Mouse (Mus musculus): ENCODE data around the gene Nrxn3. TPM values are rescaled to one million over a fixed set of nuclear protein-coding genes. Genes with fewer than 3 reads are reported as not detected.
A peak's percentile ranks its signal among the peaks of the same experiment; 100 is the strongest.

Gene Nrxn3
- polyA plus RNA-seq, 1 experiment from 2014 or later: 53.1 TPM

DNA sequence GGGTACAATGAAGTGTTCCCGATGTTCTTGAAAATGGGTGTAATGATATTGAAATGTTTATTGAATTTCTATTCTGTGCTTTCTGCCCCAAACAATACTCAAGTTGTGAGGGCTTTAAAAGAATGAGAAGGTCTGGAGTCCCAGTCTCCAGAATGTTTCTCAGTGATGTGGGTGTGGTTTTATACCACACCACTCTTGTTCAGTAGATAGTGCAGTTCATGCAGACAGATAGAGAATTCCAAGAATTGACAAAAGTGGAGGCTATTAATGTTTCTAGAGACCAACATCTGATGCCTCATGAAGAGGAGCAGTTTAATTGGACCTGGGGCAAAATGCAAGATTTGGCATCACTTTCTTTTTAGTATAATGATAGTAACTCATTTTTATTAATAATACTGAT is 302.5 kb downstream of the Nrxn3 start:
- Histone ChIP-seq H3K36me3 (no peaks in the 10 kb centered on the region), H3K4me2 (replicated peaks) (no peak overlapping the region), H3K9me3 (replicated peaks) (no peaks in the 10 kb centered on the region), H3K27ac (no peak overlapping the region), H3K4me1 (no peaks in the 10 kb centered on the region), H3K9ac (no peak overlapping the region), H3K27me3 (no peaks in the 10 kb centered on the region), H3K4me3 (no peak overlapping the region)
- no peak for ATAC-seq (ENCODE audit: low FRiP score)
- 100% methylated on average over 1 of the region's 1 CpGs for WGBS

DNA sequence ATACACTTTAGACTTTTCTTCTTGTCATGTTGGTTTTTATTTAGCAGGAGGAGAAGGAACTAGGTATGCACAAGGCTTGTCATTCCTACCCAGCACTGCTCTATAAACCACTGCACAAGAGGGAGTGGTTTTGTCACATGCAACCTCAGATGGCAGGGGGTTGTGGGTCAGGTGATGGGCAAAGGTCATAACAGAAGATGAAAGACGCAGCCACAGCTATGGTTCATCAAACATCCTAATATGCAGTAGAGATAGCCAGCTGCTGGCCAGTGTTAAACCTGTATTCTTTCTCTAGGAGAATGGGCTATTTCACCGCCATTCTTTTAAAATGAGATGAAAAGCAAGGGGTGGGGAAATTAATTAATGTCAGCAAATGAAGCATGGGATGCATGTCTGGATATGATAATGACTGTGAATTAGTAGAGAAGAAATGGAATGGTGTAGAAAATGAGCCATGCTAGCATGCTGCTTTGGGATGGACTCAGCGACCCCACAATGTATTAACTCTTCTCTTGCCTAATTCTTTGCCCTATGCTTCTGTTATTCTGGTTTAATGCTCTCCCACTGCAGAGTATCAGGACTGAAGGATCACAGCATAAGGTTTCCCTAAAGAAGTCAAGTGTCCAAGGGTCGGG is 313.4 kb downstream of the Nrxn3 start:
- Histone ChIP-seq H3K36me3 (no peaks in the 10 kb centered on the region), H3K4me2 (replicated peaks) (no peak overlapping the region), H3K4me3 (no peak overlapping the region), H3K4me1 (peaks cover 14% of the 10 kb centered on the region; the same call in 1 of the 2 replicates), H3K9ac (no peak overlapping the region), H3K9me3 (replicated peaks) (no peaks in the 10 kb centered on the region), H3K27me3 (no peaks in the 10 kb centered on the region), H3K27ac (peak overlapping the region; percentile 62)
- ATAC-seq (ENCODE audit: low FRiP score): peak; percentile 81
- 41% methylated on average over 4 of the region's 4 CpGs for WGBS

DNA sequence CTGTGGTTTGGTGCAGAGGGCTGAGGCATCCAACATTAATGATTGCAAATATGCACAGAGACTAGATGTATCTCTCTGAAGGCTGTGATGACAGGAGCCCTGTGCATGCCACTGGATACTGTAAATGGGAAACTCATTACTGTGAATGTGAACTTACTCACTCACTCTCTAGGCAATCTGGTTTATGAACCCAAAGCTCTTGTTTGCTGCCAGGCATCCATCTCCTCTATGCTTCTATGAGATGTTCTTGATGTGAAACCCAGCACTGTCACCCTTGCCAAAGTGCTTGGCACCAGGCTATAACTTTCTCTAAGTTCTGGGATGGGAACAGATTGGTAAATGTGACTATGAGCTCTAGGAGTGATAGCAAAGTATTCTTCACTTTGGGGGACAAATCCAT is 317.5 kb downstream of the Nrxn3 start:
- H3K36me3 ChIP-seq: no peaks in the 10 kb centered on the region
- no peak overlapping the region for H3K4me2 ChIP-seq (replicated peaks)
- H3K4me1 ChIP-seq: peaks cover 19% of the 10 kb centered on the region; the same call in 1 of the 2 replicates
- no peak overlapping the region for H3K4me3 ChIP-seq
- no peak for ATAC-seq (ENCODE audit: low FRiP score)
- no peak overlapping the region for H3K27ac ChIP-seq
- H3K9me3 ChIP-seq (replicated peaks): no peaks in the 10 kb centered on the region
- H3K27me3 ChIP-seq: no peaks in the 10 kb centered on the region
- H3K9ac ChIP-seq: no peak overlapping the region

DNA sequence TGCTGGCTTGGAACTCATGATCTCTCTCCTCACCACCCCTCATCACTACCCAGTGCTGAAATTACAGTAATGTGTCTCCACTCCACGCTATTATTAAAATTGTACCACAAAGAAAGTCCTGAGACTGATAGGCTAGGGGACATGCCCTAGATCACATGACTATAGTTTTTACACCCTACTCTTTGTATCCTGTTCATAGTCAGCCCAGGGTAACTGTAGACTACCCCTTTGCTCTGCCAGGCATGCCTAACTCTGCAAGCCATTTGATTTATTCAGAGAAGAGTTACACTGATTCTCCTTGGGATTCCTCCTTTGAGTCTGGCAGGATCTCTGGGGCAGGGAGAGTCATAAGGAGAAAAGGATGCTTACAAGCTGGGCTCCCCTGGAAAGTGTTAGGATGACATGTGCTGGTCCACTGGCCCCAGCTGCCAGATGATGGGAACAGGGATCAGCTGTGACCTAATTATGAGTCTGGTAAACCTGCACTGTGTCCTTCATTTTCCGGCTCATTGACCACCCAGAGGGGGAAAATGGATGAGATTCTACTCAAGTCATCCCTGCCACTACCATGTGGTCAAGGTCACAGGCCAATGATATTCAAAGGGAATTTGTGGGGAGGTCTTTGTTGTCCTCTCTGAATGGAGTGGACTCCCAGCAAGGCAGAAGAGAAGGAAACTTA is 318.9 kb downstream of the Nrxn3 start:
- WGBS: 40% methylated on average over 2 of the region's 2 CpGs
- no peaks in the 10 kb centered on the region for H3K27me3 ChIP-seq
- no peaks in the 10 kb centered on the region for H3K36me3 ChIP-seq
- no peak overlapping the region for H3K4me3 ChIP-seq
- H3K27ac ChIP-seq: peak overlapping the region; percentile 66
- no peak overlapping the region for H3K9ac ChIP-seq
- ATAC-seq (ENCODE audit: low FRiP score): peak; percentile 94
- H3K4me2 ChIP-seq (replicated peaks): no peak overlapping the region
- peaks cover 7% of the 10 kb centered on the region; the same call in 1 of the 2 replicates for H3K4me1 ChIP-seq
- no peaks in the 10 kb centered on the region for H3K9me3 ChIP-seq (replicated peaks)

DNA sequence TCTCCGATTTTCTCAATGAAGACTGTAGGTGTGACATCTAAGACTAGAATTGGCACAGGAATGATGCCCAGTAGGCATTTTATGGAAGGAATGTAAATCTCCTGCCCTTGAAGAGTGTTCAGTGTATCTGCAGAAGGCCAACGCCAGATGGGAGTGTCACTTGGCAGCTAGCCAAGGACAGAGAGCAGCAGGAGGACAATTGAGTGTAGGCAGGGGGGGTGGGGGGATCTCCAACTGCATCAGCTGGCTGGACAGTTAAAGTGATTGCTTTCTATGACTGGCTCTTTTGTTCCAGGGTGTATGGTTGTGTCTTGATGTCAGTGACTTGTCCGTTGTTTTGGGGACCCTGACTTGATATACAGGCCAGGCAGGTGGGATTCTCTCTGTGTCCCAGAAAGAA is 326.6 kb downstream of the Nrxn3 start:
- H3K4me3 ChIP-seq: no peak overlapping the region
- no peak overlapping the region for H3K9ac ChIP-seq
- WGBS: 29% methylated on average over 3 of the region's 3 CpGs
- no peaks in the 10 kb centered on the region for H3K9me3 ChIP-seq (replicated peaks)
- no peaks in the 10 kb centered on the region for H3K36me3 ChIP-seq
- H3K4me1 ChIP-seq: 0 out of 2 replicates have a peak, but pooled peaks cover 7% of the 10 kb centered on the region
- H3K4me2 ChIP-seq (replicated peaks): no peak overlapping the region
- peak overlapping the region; percentile 70 for H3K27ac ChIP-seq
- peak; percentile 95 for ATAC-seq (ENCODE audit: low FRiP score)
- H3K27me3 ChIP-seq: no peaks in the 10 kb centered on the region

DNA sequence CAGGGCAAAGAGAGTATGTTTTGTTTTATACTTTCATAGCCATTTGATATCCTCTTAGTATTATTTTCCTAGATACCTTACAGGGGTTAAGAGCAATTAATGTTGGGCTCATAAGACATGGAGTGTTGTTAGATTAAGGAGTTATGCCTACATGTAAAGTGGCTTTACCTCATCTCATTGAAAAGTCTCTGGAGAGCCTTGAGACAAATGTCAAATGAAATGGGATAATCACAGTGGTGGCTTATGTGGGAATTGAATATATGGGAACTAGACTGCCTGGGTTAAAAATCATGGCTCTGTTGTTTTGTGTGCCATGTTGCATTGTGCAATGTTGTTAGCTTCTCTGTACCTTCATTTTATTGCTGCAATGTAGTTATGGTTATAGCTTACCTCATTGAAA is 327.0 kb downstream of the Nrxn3 start:
- H3K4me2 ChIP-seq (replicated peaks): no peak overlapping the region
- ATAC-seq (ENCODE audit: low FRiP score): peak; percentile 66; the same call in 1 of the 2 replicates
- 0 out of 2 replicates have a peak, but pooled peaks cover 7% of the 10 kb centered on the region for H3K4me1 ChIP-seq
- no peaks in the 10 kb centered on the region for H3K9me3 ChIP-seq (replicated peaks)
- no peaks in the 10 kb centered on the region for H3K27me3 ChIP-seq
- H3K9ac ChIP-seq: no peak overlapping the region
- H3K4me3 ChIP-seq: no peak overlapping the region
- H3K36me3 ChIP-seq: no peaks in the 10 kb centered on the region
- H3K27ac ChIP-seq: peak overlapping the region; percentile 70

DNA sequence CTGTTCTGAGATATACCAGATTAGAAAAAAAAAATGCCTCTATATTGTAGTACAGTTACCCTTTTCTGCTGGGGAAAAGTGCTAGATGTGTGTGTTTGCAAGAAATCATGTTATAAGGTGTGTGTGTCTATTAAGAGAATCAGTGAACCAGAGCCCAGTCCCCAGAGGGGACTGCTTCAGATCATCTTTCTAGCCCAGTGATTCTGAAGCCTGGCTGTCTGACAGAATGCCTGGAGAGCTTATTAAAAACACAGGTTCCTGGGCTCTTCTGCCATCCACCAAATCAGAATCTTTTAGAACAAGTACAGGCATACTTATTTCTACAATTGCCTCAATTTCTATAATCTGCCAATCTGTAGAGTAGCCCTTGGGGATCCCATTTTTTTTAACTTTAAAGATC is 349.8 kb downstream of the Nrxn3 start:
- no peak for ATAC-seq (ENCODE audit: low FRiP score)
- H3K9me3 ChIP-seq (replicated peaks): no peaks in the 10 kb centered on the region

DNA sequence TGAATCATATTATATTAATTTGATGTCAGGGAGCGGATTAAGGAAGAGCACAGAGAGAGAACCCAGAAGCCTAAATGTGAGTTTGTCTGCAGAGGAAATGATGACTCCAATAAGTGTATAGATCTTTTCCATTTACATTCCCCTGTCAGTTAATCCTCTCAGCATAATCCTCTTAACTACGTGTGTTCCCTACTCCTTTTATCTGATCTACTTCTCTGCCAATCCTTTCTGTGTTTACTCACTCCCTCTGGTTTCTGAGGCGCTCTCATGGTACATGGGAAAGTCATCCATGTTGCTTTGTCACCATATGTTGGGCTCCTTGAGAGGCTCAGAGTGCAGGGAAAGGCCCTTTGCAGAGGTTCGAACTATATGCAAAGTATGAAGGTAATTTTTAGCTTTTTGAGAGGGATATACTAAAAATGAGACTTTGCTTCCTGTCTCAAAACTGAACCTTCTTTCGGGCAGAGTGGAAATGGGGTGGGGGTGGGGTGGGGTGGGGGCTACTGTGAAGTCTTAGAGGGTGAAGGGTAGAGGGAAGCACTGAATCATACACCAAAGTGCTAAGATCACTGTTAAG is 350.6 kb downstream of the Nrxn3 start:
- Histone ChIP-seq H3K4me2 (replicated peaks) (no peak overlapping the region), H3K27ac (no peak overlapping the region), H3K4me1 (peaks cover 8% of the 10 kb centered on the region), H3K9ac (no peak overlapping the region), H3K4me3 (no peak overlapping the region), H3K9me3 (replicated peaks) (no peaks in the 10 kb centered on the region), H3K27me3 (no peaks in the 10 kb centered on the region), H3K36me3 (no peaks in the 10 kb centered on the region)
- WGBS: 84% methylated on average over 5 of the region's 5 CpGs
- no peak for ATAC-seq (ENCODE audit: low FRiP score)

More for the DNA sequence above, 349.8 kb downstream of the Nrxn3 start:
- H3K4me1 ChIP-seq: peaks cover 8% of the 10 kb centered on the region
- H3K27me3 ChIP-seq: no peaks in the 10 kb centered on the region
- no peaks in the 10 kb centered on the region for H3K36me3 ChIP-seq
- H3K4me3 ChIP-seq: no peak overlapping the region
- no peak overlapping the region for H3K9ac ChIP-seq
- no peak overlapping the region for H3K27ac ChIP-seq
- no peak overlapping the region for H3K4me2 ChIP-seq (replicated peaks)

DNA sequence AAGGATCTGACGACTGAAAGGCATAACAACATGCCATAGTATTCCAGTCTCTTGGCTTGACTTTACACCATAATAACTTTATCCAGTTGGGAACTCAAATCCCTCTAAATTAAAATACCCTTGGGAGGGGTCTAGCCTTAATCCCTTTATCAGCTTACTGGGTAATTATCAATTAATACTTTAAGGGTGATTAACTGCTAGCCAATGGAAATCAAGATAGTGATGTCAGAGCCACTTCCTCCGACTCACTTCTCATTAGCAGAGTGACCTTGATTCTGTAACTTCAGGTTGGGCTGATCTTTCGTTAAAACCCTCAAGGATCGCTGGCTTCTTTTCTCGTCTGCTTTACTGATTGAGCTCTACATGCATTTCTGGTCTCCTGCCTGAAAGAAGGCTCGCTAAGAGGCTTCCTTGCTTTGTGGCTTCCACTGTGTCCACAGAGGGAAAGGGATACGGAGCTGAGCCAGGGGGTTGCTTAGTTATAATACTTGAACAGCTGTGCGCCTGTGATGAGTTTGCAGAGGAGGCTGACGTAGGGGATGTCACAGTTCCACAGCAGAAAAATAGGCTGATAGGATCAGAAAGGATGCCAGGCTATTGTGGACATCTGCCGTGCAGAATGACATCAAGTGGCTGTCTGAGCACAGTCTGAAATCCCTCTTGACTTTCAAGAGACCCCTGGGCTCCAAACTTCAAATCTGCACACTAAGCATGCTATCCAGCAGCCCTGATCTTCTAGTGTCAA is 352.0 kb downstream of the Nrxn3 start:
- H3K9ac ChIP-seq: no peak overlapping the region
- no peak overlapping the region for H3K4me3 ChIP-seq
- peak overlapping the region; percentile 41; the same call in 1 of the 2 replicates for H3K27ac ChIP-seq
- no peaks in the 10 kb centered on the region for H3K9me3 ChIP-seq (replicated peaks)
- WGBS: 54% methylated on average over 10 of the region's 10 CpGs
- no peaks in the 10 kb centered on the region for H3K27me3 ChIP-seq
- ATAC-seq (ENCODE audit: low FRiP score): peak; percentile 63
- no peaks in the 10 kb centered on the region for H3K36me3 ChIP-seq
- peaks cover 8% of the 10 kb centered on the region for H3K4me1 ChIP-seq
- no peak overlapping the region for H3K4me2 ChIP-seq (replicated peaks)

DNA sequence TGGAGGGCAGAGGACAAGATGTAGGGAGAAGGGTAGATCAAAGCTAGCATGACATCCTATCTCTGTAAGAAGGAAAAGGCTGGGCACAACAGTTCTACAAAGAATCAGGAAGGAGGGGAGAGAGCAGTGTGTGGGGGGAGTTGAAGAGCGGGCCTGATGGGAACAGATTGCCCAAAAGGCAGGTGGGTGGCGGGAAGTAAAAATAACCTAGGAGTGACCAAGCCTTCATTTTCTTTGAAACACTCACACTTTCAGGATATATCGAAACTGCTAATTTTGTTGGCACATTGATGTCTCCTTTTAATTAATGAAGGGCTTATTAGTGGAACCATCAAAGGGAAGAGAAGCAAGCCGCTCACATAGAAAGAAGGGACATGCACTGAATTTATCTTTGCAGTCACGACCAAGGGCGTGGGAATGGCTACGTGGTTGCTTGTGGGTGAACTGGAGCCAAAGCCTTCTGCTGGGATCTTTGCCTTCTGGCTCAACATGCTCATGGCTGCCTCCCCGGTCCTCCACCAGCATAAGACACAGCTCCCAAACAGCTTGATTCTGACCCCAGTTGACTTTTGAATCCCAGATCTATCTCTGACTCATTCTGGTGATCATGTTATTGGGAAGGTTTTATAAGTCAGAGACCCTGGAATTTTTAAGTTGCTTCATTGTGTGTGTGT is 371.3 kb downstream of the Nrxn3 start:
- WGBS: 87% methylated on average over 8 of the region's 8 CpGs
- Histone ChIP-seq H3K27ac (no peak overlapping the region), H3K9ac (no peak overlapping the region), H3K4me1 (no peaks in the 10 kb centered on the region), H3K27me3 (no peaks in the 10 kb centered on the region), H3K4me3 (no peak overlapping the region), H3K36me3 (no peaks in the 10 kb centered on the region), H3K9me3 (replicated peaks) (no peaks in the 10 kb centered on the region), H3K4me2 (replicated peaks) (no peak overlapping the region)
- ATAC-seq (ENCODE audit: low FRiP score): no peak

DNA sequence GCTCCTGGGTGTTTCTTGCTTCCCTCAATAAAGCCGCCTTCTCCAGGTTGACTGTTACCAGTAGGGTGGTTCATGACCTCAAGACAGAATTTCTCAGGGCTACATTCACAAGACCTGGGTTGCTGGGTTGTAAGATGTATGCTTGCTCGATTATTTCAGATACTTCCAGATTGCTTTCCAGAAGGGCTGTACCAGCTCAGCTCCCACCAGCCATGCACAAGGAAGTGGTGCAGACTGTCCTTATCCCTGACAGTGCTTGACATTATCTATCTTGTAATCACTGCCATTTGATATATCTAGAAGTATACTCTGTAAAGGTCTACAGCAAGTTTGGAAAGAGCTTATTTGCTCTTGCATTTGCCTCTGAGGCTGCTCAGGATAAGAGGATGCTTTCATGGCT is 374.9 kb downstream of the Nrxn3 start:
- Histone ChIP-seq H3K9ac (no peak overlapping the region), H3K27ac (no peak overlapping the region), H3K4me2 (replicated peaks) (no peak overlapping the region), H3K27me3 (no peaks in the 10 kb centered on the region), H3K36me3 (no peaks in the 10 kb centered on the region), H3K9me3 (replicated peaks) (no peaks in the 10 kb centered on the region), H3K4me1 (no peaks in the 10 kb centered on the region), H3K4me3 (no peak overlapping the region)
- 91% methylated on average over 2 of the region's 2 CpGs for WGBS
- ATAC-seq (ENCODE audit: low FRiP score): no peak

All from hindbrain, embryonic 12.5 days (tissue).